Mouse (Mus musculus) heart, adult 2 months (tissue): ENCODE data around the gene Rab31. TPM values are rescaled to one million over a fixed set of nuclear protein-coding genes. Genes with fewer than 3 reads are reported as not detected.
"Not testable (repeated sequence)": the region's sequence is repeated elsewhere in the genome, so short reads cannot be mapped to it uniquely, and the experiment has no call there.

Source experiments
- DNase-seq, 2 experiments: peaks; one replicate each; pipeline ENCODE4 v3.0.0; 2021
- H3K27ac ChIP-seq: fragments of 200-600 bp; 2 replicates; pipeline ENCODE4 v1.8.1; 2022
- H3K27me3 ChIP-seq: fragments of 200-500 bp; 2 replicates; pipeline ENCODE4 v1.6.1; 2012; ENCODE audit warnings: mild to moderate bottlenecking, low read length, inconsistent platforms, mixed read lengths; ENCODE audit not compliant: control insufficient read depth, insufficient read depth
- H3K36me3 ChIP-seq: fragments of 200-500 bp; 2 replicates; pipeline ENCODE4 v1.6.1; 2012; ENCODE audit warnings: low read length, inconsistent platforms; ENCODE audit not compliant: control insufficient read depth, insufficient read depth
- H3K4me1 ChIP-seq: fragments of 200-500 bp; 2 replicates; pipeline ENCODE4 v1.6.1; 2011; ENCODE audit warnings: low read length; ENCODE audit not compliant: control insufficient read depth, insufficient read depth
- H3K4me3 ChIP-seq: fragments of 200-600 bp; 2 replicates; pipeline ENCODE4 v1.8.1; 2022
- H3K79me2 ChIP-seq: fragments of 200-500 bp; replicated peaks from 2 replicates; pipeline ENCODE4 v1.6.1; 2012; ENCODE audit warnings: mild to moderate bottlenecking, inconsistent platforms, low read length, moderate library complexity, mixed read lengths; ENCODE audit not compliant: control insufficient read depth, insufficient read depth
- H3K9ac ChIP-seq: fragments of 200-500 bp; 2 replicates; pipeline ENCODE4 v1.6.1; 2012; ENCODE audit warnings: low read depth, mild to moderate bottlenecking, control low read depth, inconsistent platforms, low read length, mixed read lengths
- CTCF ChIP-seq: fragments of 200-600 bp; IDR thresholded peaks from 2 replicates; pipeline ENCODE4 v1.8.1; 2022; ENCODE audit warnings: antibody characterized with exemption, mild to moderate bottlenecking, moderate library complexity
- EP300 ChIP-seq: fragments of 200-500 bp; IDR thresholded peaks from 2 replicates; pipeline ENCODE4 v1.6.1; 2011; ENCODE audit warnings: low read depth, low read length, control low read depth; ENCODE audit not compliant: insufficient read depth
- POLR2A ChIP-seq: fragments of 200-500 bp; IDR thresholded peaks from 2 replicates; pipeline ENCODE4 v1.6.1; 2011; ENCODE audit warnings: mild to moderate bottlenecking, low read depth, low read length, control low read depth; ENCODE audit not compliant: insufficient read depth
- WGBS: fragments of 180-500 bp; shearing (Covaris S2); methylation state at CpG from one replicate; pipeline ENCODE4 v1.1.7; 2018; 5-methylcytosine and 5-hydroxymethylcytosine counted together
- intact Hi-C: fragments of 180-260 bp; cut with DNase I; formaldehyde crosslinking; loops from one replicate; pipeline ENCODE4 v1.15.1; 2025
- polyA plus RNA-seq: library from polyadenylated mRNA; depleted of rRNA; stranded (reverse); fragments of >200 nt; gene quantifications from 2 replicates; pipeline ENCODE4 v1.2.3, GENCODE M21; 2012
- total RNA-seq, 2 experiments: library from RNA; stranded (reverse); gene quantifications; 2 replicates each; pipeline ENCODE4 v1.2.3; 2021

Gene Rab31
- total and polyA plus RNA-seq, 3 experiments = 12.5 to 16.5 (median 13.0) TPM

DNA sequence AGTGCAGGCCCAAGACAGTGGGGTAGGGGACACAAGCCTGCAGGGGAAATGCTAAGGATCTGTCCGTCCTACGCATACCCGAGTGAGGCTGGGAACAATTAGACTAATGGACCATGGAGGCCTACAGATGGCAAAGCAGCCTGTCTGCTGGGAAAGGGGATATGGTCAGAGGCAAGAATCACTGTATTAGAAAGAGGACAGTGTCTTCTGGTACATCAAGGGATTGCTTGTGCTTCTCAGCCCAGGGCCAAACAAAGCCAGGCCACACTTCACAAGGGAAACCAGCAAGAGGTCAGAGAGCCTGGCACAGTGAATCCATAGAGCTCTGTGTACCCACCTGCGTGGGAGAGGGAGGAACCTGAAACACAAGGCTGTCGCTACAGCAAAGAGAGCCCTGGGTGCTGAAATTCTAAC is 130.0 kb downstream of the Rab31 start:
- H3K79me2 ChIP-seq = no peaks in the 10 kb centered on the region
- intact Hi-C loops = no loop called here
- H3K36me3 ChIP-seq = no peaks in the 10 kb centered on the region
- no peaks in the 10 kb centered on the region for H3K27me3 ChIP-seq
- H3K27ac ChIP-seq = no peak overlapping the region; the same call in 1 of the 2 replicates
- DNase-seq = no peak
- H3K4me3 ChIP-seq = no peak overlapping the region
- H3K4me1 ChIP-seq = peaks cover 4% of the 10 kb centered on the region
- H3K9ac ChIP-seq = no peak overlapping the region
- TF ChIP-seq POLR2A (no peak), EP300 (no peak), CTCF (no peak)
- WGBS = 89% methylated on average over 5 of the region's 5 CpGs

GRCm38 (mm10) chr17:65641734-65642218 is 130.8 kb downstream of the Rab31 start, which contains the start of gene Txndc2:
Gene Txndc2 (minus strand): TSS chr17:65642168.
- Histone ChIP-seq H3K27ac (no peak within 1 kb of the TSS; the same call in 1 of the 2 replicates), H3K27me3 (no peaks in the 10 kb centered on the region), H3K79me2 (no peaks in the 10 kb centered on the region), H3K4me1 (peaks cover 4% of the 10 kb centered on the region), H3K36me3 (no peaks in the 10 kb centered on the region), H3K9ac (no peak within 1 kb of the TSS), H3K4me3 (no peak within 1 kb of the TSS)
- TF ChIP-seq POLR2A = no peak
- TF ChIP-seq CTCF = no peak
- no peak for TF ChIP-seq EP300
- intact Hi-C loops = no loop called here
- 79% methylated on average over 11 of the region's 11 CpGs for WGBS
- DNase-seq = no peak

DNA sequence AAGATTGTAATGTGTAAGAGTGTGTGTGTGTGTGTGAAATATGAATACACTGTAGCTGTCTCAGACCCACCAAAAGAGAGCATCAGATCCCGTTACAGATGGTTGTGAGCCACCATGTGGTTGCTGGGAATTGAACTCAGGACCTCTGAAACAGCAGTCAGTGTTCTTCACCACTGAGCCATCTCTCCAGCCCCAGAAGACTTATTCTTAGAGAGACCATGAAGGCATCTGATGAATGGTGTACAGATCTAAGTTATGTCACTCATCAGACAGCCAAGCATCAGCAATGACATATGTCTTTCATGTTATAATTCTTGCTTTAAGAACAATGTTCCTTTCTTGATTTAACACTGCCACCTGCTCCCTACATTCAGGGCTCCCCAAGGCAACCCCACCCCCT is 133.4 kb downstream of the Rab31 start:
- peaks cover 4% of the 10 kb centered on the region for H3K4me1 ChIP-seq
- no peaks in the 10 kb centered on the region for H3K79me2 ChIP-seq
- H3K36me3 ChIP-seq = no peaks in the 10 kb centered on the region
- H3K9ac ChIP-seq = no peak overlapping the region
- DNase-seq = no peak
- no peak overlapping the region for H3K4me3 ChIP-seq
- intact Hi-C loops = no loop called here
- TF ChIP-seq EP300 (no peak), CTCF (no peak), POLR2A (no peak)
- no peak overlapping the region for H3K27ac ChIP-seq
- WGBS = 87% methylated on average over 1 of the region's 1 CpGs
- no peaks in the 10 kb centered on the region for H3K27me3 ChIP-seq

DNA sequence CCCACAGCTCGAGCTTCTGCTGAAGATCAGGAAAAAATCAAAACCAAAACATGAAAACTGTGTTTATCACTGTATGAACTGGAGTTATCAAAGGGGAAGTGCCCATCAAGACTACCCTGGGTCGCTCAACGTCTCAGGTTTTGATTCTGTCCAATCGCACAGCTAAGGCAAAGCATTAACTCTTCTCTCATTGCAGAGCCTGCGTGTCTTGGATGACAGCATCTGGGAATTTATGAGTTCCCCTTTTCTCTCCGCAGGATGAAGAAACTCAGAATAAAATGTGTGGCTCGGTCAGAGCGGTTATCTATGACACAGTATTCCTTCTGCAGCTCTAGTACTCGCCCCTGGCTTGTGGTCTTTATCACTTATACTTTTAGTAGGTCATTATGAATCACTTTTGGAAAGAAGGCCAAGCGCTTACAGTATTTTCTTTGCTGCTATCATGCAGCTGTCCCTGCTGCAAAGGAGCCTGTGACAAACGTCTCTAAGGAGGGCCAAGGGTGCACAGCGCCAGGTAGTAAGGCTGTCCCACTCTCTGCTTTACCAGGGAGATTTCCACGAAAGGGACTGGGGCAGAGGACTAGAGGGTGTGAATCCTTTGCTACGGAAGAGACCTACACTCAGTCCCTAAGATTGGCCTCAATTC is 136.7 kb downstream of the Rab31 start:
- TF ChIP-seq CTCF (no peak), EP300 (no peak), POLR2A (no peak)
- no peak for DNase-seq
- no peaks in the 10 kb centered on the region for H3K79me2 ChIP-seq
- WGBS = 44% methylated on average over 14 of the region's 14 CpGs
- H3K27me3 ChIP-seq = no peaks in the 10 kb centered on the region
- no peak overlapping the region for H3K9ac ChIP-seq
- no peaks in the 10 kb centered on the region for H3K36me3 ChIP-seq
- intact Hi-C loops = no loop called here
- no peak overlapping the region for H3K4me3 ChIP-seq
- no peak overlapping the region for H3K27ac ChIP-seq
- no peaks in the 10 kb centered on the region; the same call in 1 of the 2 replicates for H3K4me1 ChIP-seq

GRCm38 (mm10) chr17:65629943-65630342 is 142.6 kb downstream of the Rab31 start:
- intact Hi-C loops = no loop called here
- H3K27me3 ChIP-seq = no peaks in the 10 kb centered on the region
- no peak overlapping the region for H3K27ac ChIP-seq
- H3K4me3 ChIP-seq = no peak overlapping the region
- no peak for DNase-seq
- TF ChIP-seq CTCF (no peak), EP300 (no peak), POLR2A (no peak)
- WGBS = 79% methylated on average over 6 of the region's 6 CpGs
- H3K79me2 ChIP-seq = no peaks in the 10 kb centered on the region
- no peaks in the 10 kb centered on the region for H3K4me1 ChIP-seq
- no peak overlapping the region for H3K9ac ChIP-seq
- no peaks in the 10 kb centered on the region for H3K36me3 ChIP-seq

GRCm38 (mm10) chr17:65628823-65629532 is 143.6 kb downstream of the Rab31 start:
- H3K9ac ChIP-seq, H3K27me3 ChIP-seq, intact Hi-C loops, H3K4me1 ChIP-seq, H3K79me2 ChIP-seq, H3K36me3 ChIP-seq, H3K27ac ChIP-seq, DNase-seq, H3K4me3 ChIP-seq: not testable (repeated sequence)
- 58% methylated on average over 13 of the region's 13 CpGs for WGBS
